Mouse (Mus musculus) gastrocnemius, postnatal 25 days (tissue): ENCODE results near the gene Cabin1. TPM values are rescaled to one million over a fixed set of nuclear protein-coding genes. Genes with fewer than 3 reads are reported as not detected.

Experiments used
- DNase-seq: peaks from one replicate; pipeline ENCODE4 v3.0.0; 2022
- total RNA-seq, 2 experiments: library from RNA; stranded (reverse); gene quantifications; 1 replicate in 1 of 2; 2 replicates in 1 of 2; pipeline ENCODE4 v1.2.3; 2021

The Cabin1 gene
- total RNA-seq, 2 experiments from 2014 or later: 8.3 to 8.8 TPM

DNA sequence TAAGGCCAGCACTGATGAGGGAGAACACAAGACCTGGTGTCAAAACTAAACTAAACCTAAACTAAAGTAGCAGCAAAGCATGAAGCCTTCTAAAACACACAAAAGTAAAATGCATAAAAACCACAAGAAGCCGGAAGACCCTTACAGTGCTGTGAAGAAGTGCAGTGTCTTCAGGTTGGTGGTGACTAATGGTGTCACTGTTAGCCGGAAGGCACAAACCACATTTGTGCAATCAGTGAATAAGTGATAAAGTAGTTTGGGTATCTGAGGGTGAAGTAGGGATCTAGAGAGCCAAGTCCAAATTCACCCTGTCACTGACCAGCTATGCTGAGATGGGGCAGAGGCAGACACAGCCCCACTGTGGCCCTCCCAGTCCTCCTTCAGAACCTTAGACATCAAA lies 61.6 kb downstream of the Cabin1 start:
- DNase-seq: no peak

DNA sequence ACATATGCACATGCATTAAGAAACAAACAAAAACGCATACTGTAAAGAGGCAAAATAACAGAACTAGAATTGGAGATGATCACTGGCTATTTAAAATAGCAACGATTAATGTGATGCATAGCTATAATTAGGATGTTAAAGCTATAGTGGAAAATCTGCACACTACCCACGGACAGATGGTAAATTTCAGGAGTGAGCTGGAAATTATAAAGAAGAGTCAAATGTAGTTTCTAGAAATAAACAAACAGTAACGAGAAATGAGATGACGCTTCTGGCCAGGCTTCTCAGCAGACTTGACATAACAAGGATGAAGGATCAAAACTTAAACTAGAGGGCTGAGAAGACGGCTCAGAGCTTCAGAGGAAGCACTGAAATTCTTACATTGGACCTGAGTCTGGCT lies 62.9 kb downstream of the Cabin1 start:
- no peak for DNase-seq

DNA sequence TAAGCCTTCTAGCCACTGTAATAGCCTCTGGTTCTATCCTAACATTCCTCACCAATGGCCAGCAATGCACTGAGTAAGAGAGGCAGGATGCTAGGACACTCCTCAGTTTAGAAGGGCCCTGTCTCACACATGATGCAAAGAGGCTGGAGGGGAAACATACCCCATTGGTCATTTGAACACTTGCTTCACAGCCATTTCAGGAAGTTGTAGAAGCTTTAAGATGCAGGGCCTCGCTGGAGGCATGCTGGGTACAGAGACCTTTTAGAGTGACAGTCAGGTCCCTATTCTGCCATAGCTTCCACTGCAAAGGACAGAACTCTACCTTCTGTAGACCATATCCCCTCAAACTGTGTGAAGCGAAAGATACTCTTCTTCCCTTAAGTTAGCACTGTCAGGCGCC lies 66.4 kb downstream of the Cabin1 start:
- DNase-seq: no peak

DNA sequence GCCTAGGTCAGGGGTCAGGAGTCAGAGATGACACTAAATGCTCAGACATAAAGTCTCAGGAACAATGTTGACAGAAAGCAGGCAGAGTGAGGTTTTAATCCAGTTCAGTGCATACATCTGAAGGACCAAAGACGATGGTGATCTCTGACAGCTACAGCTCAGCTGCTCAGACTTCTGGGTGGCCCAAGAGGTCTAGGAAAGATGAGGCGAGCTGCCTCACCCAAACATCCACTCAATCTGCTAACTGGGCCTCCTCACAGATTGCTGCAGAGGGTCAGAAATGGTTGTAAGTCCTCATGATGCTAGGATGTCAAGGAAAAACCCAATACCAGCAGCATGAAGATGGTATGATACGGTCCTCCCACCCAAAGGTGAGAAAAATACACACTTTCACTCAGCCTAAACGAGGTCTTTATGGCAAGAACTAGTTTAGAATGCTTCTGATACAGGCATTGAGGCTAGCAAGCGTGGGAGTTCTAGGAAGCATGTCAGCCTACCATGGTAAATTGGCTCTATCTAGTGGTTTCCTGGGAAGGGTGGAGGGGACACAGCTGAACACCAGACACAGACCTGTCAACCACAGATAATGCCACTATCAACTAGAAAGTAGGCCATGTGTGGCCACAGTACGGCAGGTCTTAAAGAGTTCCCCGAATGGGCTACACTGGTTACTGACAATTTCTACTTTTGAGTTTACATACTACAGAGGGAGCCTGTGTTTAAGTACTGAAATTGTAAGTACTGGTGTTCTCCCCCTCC lies 67.4 kb downstream of the Cabin1 start:
- no peak for DNase-seq

DNA sequence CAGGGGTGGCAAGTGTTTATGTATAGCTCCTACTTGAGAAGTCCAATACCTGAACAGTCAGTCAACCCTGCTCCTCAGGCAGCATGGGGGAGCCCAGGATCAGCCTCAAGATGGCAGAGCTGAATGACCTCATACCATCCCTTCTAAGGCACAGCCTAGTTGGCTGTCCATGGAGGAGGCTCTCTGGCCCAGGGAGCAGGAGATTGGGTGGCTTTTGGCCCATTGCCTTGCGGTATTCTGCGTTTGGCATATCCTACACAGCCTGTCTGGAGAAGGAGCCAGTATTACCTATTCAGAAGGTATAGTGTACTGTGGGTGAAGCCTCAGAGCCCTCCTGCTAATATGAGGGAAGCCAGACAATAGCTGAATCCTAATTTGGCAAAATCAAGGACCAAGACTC lies 68.6 kb downstream of the Cabin1 start:
- DNase-seq: no peak

DNA sequence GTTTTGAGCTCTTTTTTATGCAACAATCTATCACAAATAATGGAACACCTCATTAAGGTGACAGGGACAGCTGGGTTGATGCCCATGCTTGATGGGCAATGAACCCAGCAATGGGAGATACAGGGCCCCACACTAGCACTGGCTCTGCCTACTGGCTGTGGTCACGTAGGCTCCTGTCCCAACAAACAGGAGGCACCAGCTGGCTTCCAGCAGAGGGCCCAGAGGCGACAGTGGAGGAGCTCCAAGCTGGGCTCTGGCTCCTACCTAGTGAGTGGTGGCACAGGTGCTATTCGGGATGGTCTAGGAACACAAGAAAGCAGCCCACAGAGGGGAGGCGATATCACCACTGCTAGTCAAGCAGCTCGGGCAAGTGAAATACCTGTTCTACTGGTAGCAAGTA lies 69.1 kb downstream of the Cabin1 start:
- DNase-seq: no peak

DNA sequence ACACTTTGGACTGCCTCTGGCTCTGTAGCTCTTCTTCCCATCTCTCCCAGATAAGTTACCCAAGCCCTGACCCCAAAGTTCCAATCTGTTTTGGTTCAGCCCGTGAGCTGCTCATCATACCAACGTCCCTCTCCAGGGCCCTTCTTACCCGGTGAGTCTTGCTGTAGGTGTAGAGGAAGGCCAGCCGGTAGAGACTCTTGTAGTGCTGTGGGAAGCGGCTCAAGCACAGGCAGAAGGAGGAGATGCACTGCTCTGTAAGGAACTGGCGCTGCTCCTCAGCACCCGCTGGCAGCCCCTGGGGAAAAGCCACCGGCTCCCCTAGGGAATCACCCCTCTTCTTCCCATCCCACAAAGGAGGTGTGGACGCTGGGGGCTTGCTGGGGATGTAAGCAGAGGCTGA lies 69.6 kb downstream of the Cabin1 start:
- no peak for DNase-seq

DNA sequence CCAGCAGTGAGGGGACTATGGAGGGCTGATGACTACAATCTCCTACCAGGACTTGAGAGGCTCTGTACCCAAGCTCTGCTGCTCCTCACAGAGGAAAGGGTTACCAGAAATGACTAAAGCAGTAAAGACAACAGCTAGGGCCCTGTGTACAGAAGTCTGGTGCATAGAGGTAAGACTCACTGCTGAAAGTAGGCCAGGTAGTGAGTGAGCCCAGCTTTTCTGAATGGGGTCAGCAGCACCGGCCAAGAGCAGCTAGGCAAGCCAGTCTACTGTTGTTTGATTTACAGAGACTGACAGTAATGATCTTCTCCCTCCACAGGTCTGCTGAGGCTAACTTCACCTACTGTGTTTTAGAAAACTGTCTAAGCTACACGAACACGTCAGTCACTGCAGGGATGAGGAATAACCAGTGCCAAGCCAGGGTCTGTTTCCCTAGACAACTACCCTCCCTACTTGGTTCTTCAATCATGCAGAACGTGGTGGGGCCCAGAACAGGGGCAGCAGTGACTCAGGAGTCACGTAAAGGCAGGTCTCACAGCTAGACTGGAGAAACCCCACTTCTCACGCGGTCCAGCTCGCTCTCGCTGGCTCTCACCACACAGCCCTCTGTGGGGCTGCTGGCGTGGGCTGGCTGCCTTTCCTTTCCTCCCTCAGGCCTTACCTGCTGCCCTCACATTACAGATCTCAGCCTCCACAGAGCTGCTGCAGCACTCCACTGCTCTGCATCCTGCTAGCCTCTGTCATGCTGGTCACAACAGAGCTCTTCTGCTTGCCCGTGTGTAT lies 70.5 kb downstream of the Cabin1 start:
- no peak for DNase-seq

DNA sequence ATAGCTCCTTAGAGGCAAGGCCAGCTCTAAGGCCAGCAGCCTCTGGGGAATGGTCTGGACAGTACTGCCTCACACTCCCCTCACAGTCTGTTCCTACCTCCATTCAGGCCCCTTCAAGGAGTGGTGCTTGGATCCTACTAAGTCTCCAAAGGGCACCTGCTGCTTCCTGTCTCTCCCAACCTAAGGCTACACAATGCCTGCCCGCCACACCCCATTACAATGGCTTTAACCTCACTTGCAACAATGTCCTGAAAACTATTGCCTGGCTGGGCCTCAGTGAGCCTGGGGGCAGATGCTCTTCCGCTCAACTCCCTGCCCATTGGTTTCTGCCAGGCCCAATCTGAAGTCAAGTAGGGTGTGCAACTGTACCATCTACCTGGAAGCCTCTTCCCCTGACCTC lies 75.5 kb downstream of the Cabin1 start:
- DNase-seq: no peak

DNA sequence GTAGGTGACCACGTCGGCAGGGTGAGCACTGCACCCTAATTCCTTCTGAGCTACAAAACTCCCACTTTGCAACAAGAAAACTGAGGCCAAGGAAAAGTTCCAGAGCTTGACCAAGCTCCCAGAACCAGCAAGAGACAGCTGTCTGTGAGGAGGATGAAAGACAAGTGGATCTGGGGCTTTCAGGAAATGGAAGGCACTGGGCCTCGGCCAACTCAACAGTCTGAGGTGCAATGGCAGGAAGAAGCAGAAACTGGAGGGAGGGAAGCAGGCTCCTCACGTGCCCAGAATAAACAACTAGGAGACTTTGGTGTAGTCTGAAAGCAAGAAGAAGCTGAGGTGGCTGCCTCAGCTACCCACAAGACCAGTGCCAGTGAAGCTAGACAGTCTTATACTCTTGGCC lies 77.4 kb downstream of the Cabin1 start:
- no peak for DNase-seq

DNA sequence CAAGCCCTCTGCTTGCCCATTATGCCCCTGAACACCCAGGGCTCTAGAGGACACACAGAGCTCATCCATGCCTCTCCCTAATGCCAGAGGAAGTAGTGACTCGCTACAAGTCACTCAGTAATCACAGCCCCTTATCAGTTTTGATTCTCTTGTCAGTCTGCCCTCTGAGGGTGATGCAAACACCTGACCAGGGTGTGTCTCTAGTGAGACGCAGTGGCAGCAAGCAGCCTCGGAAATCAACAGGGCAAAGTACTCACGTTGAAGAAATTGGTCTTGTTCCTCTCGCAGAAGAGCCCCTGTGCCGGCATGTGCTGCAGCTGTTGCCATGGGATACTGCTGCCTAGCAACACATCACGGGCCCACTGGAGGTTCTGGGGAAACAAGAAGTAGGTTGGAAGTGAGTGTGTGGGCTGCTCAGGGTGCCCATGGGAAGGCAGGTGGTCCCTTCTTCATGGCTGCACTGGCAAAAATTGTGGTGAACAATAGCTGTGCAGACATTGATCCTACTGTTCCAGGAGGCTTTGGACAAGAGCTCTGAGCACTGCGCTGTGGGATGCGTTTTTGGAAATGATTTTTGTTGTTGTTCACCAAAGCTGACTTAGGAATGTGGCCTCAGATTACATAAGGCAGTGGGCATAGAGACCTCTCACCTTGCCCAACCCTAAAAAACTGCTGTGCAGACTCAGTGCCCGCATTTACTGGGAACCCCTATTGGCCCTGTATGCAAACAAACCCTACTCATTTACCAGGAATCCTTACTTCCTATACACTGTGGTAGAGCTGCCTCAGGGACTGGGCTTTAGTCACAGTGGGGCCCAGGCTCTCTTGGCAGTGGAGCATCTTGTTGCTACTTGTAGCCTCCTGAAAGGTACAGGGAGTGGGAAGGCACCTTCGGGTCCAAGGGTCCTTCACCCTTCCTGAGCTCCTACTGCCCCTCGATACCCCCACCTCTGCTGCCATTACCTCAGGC lies 79.8 kb downstream of the Cabin1 start:
- no peak for DNase-seq

DNA sequence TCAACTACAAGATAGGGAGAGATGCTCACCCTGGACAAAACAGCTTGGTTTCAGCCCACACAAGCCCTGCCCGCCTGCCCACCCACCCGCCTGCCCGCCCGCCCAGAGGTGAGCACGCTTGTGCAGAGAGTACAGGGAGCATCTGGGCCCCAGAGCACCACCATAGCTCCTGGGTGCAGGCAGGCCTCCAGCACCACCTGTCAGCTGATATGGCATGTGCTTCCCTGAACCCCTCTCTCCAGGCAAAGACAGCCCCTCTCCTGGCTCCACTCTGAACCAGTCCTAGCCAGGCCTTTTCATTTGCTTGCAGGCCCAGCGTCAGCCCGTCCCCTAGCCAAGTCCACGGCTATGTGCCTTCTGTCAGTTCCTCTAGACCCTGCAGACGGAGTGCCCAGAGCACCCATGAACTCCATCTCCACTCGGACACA lies 83.6 kb downstream of the Cabin1 start:
- DNase-seq: no peak

DNA sequence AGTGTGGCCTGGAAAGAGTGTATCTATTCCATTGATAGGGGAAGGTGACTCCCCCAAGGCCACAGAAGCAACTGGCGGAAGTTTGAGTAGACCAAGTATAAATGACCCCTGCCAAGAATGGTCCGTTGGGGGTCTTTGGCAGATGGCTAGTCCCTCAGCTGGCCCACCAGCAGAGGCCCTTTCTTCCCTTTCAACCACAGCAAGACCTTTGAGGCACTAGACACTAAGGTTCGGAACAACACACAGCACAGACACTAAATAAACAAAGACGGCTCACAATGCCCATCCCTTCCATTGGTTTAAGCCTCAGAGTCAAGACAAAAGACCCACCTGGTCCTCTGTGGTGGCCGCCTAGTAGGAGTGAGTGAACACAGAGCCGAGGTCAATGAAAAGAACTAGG lies 84.9 kb downstream of the Cabin1 start:
- DNase-seq: no peak

DNA sequence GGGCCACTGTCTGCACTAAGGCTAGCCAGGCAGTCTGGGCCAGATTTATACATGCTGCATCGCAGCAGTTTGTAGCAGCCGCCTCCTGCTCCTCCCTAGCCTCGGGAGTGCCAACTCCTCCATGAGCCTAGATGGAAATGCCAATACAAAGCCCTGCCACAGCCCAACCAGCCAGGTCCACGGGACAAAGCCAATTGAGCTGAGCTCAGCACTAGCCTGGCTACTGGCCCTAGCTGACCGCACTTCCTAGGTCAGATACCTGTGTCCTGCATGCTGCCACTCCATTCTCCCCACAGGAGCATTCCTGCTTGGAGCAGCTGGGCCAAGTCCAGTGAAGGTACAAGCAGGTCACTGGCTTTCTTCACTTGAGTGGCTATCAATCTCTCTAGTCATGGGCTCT lies 86.2 kb downstream of the Cabin1 start:
- no peak for DNase-seq

DNA sequence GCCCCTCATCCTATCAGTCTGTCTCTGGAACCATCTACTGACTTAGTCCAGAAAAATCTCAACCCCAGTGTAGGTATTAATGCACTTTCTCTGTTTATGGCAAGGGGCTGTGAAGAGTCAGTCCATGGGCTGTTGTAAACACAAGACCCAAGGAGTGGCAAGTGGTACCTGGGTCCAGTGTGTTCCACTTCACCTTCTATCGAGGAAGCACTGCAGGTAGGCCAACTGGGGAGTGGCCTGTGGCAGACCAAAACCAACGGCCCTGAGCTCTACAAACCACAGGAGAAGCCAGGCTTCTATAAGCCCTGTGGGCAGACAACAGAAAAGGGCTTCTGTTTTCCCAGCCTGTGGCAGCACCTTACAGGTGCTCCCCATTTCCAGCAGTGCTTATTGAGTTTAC lies 86.6 kb downstream of the Cabin1 start:
- DNase-seq: no peak

DNA sequence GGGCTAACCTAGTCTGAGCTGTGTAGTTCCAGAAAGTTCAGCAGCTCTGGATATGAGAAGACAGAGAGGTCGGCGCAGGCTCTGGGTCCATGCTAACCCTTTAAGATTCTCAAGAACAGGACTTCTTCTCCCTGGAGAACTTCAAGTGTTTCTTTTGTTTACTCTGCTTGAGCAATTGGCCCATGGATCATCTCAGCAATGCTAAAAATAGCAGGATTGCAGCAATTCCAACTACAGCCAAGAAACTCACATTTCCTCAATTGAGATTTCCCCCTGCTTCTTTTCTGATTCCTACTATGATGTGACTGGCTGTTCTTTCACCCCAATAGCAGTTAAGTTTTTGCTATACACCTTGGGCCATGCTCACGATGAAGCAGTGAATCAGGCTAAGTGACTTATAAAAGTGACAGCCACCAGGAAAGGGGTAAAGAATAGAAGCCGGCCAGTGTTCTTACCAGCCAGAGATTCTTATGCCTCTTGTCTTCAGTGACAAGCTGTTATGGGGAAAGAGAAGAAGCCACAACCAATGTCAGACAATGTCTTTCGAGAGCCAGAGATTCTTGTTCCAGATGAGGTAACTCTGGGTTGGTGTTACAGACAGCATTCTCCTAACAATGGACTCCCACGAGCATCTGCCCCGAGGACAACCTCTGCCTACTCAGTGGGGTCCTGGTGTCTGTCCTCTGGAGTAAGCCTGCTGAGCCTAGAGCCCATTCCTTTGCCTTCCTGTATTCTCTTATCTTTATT lies 87.1 kb downstream of the Cabin1 start:
- DNase-seq: peak; percentile 33

DNA sequence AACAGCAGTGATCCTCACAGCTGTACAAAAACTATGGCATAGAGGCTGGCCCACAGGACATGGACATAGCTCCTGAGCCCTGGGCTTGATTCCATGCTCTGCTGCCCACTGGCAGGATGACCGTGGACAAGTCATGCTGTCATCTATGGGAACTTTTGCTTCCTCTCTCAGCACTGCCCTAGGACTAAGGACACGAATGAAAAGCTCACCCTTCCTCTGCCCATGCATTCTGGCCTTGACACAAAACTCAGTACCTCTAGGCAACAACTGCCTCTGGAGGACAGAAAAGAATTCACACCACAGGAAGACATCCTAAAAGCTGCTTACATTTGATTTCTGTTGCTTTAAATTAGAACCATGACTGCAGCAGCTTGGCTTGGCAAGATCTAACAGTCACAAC lies 87.9 kb downstream of the Cabin1 start:
- DNase-seq: no peak

DNA sequence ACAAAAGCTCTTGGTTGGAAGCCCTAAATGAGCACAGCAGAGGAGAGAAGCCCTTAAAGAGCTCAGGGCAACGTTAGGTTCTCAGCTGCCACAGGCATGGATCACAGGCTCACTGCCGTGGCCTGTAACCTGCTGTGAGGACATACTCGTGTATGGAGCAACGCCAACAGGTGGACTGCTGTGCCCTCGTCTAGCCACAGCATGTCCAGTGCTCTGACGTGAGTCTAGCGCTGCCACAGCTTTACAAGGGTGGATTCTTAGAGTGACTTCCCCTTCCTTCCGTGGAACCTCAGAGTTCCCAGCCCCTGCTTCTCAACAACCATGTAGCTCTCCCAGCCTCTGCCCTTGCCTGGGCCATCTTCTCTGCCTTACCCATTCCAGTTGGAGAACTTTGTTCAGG lies 88.5 kb downstream of the Cabin1 start:
- DNase-seq: no peak

DNA sequence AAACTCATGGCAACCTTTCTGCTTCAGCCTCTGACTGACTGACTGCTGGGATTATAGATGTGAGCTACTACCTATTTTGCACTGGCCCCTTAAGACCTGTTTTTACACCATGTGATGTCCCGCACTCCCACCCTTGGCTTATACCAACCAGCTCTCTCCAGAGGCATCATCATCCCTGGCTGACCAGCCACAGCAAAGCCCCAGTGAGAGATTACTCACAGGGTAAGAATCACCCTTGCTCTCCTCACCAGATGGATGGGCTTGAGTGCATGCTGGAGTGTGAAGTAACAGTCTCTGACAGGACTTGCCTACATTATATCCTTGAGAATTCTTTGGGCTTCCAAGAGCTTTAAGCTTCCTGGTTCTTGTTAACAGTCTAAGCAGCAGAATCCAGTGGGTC lies 94.2 kb downstream of the Cabin1 start:
- DNase-seq: no peak

DNA sequence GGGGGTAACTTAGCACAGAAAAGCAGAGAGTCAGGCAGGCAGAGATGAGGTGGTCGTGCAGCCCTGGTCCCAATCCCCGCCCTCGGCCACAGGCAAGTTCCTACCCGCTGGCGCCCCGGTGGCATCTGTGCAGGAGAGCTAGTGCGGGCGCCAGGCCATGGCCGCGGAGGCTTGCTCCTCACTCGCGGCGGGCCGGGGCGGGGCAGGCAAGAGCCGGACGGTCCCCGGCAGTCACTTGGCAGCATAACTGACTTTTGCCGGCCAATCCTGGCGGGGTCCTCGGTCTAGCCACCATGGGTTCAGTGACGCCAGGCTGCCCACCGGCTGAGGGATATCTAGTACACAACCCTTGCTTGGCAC lies 96.2 kb downstream of the Cabin1 start:
- DNase-seq: peak; percentile 71

DNA sequence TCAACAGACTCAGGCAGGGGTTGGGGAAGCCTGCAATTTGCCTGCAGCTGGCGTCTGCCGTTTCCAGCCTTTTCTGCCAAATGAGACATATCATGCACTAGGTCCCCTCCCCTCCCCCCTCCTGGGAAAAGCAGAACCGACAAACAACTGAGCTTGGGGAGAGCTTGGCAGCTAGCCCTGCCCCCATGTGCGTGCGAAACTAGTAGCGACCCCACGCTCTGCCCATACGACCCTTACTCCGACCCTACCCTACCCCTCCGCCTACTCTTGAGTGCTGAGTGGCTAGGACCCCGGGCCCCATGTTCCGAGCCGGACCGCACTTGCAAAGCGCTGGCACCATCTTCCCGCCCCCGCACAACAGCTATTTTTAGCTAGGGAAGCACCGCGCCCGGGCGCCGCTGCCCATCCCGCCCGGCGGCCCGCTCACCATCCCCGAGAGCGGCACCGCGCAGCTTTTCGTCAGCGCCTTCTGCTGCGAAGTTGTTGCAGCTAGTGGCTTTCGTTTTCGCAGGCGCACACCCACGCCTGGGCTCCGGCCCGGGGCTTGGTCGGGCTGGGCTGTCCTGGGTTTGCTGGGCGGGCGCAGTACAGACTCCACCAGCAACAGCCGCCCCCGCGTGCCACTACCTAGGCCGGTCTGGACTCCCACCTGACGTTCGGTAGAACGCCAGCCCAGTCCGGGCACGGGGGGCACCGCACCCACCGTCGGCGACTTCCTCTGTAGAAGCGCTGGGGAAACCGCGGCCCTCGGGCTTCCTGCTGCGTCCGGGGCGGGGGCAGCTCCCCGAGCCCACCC lies 96.8 kb downstream of the Cabin1 start:
- peak; percentile 74 for DNase-seq
